Mouse (Mus musculus): ENCODE results near the gene Papolb. TPM values are rescaled to one million over a fixed set of nuclear protein-coding genes. Genes with fewer than 3 reads are reported as not detected.

The Papolb gene
- polyA plus RNA-seq, 2 experiments, result not detected

DNA sequence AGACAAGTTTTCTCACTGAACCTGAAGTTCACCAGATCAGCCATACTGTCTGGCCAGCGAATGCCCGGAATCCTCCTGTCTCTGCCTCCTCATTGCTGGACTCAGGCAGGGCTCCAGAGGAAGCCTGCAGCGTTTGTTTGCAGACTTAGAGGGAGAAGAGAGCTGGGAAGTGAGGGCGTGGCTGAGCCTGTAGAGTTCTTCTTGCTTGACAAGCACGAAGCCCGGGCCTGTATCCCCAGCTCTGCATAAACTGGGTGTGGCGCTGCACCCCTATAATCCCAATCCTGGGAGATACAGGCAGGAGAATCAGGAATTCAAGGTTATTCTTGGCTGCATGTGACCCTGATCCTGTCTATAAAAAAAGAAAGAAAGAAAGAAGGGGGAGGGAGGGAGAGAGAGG, 30.4 kb upstream of the Papolb start:
- Histone ChIP-seq H3K36me3 (replicated peaks; ENCODE audit: control insufficient read depth, insufficient read depth, low read depth) (no peaks in the 10 kb centered on the region), H3K9me3 (ENCODE audit: control insufficient read depth, low read length) (no peaks in the 10 kb centered on the region), H3K4me3 (ENCODE audit: insufficient read depth in 1 of 2, low read depth in 2 of 2, low read length in 2 of 2) (no peak overlapping the region), H3K4me2 (ENCODE audit: low read depth) (no peak overlapping the region), H3K4me1 (replicated peaks; ENCODE audit: control insufficient read depth in 2 of 2, insufficient read depth in 2 of 2, low read length in 1 of 2) (no peaks in the 10 kb centered on the region), H3K27me3 (ENCODE audit: control insufficient read depth, insufficient read depth, low read length) (no peaks in the 10 kb centered on the region), H3K27ac (no peak overlapping the region), H3K9ac (replicated peaks) (no peak overlapping the region)
- no peak for TF ChIP-seq CTCF (IDR thresholded peaks at IDR 0.05; ENCODE audit: low read depth)
- TF ChIP-seq EP300 (IDR thresholded peaks at IDR 0.05; ENCODE audit: low read depth), result no peak
- ATAC-seq (ENCODE audit: insufficient read depth) (no peak), DNase-seq (ENCODE audit: low read depth in 3 of 3, low spot score in 3 of 3) (no peak)
- 38% methylated on average over 7 of the region's 7 CpGs for WGBS (ENCODE audit: insufficient replicate concordance)

DNA sequence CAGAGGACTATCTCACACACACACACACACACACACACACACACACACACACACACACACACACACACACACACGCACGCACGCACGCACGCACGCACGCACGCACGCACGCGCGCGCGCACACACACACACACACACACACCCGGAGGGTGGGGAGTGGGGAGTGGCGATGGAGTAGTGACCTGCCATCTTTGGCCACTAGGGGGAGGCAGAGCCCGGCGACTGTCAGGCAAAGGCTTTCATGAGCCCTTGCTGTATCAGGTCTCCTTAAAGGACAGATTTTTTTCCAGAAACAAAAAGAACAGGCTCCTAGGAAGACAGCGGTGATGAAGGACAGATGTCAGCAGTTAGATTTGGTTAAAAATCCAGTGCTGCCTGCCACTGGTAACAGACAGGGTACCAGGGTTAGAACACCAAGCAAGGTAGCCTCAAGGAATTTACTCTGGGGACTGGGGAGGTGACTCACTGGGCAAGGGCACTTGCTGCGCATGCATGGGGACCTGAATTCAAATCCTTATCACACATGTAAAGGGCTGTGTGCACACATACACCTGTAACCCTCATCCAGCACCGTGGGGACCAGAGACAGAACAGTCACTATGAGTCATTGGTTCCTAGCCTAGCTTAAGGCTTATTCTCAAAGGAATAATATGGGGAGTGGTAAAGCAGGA, 27.7 kb upstream of the Papolb start:
- no peaks in the 10 kb centered on the region for H3K4me1 ChIP-seq (replicated peaks; ENCODE audit: control insufficient read depth in 2 of 2, insufficient read depth in 2 of 2, low read length in 1 of 2)
- 32% methylated on average over 17 of the region's 21 CpGs for WGBS (ENCODE audit: insufficient replicate concordance)
- H3K27me3 ChIP-seq (ENCODE audit: control insufficient read depth, insufficient read depth, low read length), result no peaks in the 10 kb centered on the region
- no peak overlapping the region for H3K9ac ChIP-seq (replicated peaks)
- no peaks in the 10 kb centered on the region for H3K36me3 ChIP-seq (replicated peaks; ENCODE audit: control insufficient read depth, insufficient read depth, low read depth)
- ATAC-seq (ENCODE audit: insufficient read depth), result peak; percentile 45; the same call in 1 of the 2 replicates
- H3K27ac ChIP-seq, result no peak overlapping the region
- no peak overlapping the region for H3K4me2 ChIP-seq (ENCODE audit: low read depth)
- no peak overlapping the region for H3K4me3 ChIP-seq (ENCODE audit: insufficient read depth in 1 of 2, low read depth in 2 of 2, low read length in 2 of 2)
- no peaks in the 10 kb centered on the region for H3K9me3 ChIP-seq (ENCODE audit: control insufficient read depth, low read length)
- TF ChIP-seq CTCF (IDR thresholded peaks at IDR 0.05; ENCODE audit: low read depth) (peak; percentile 93), EP300 (IDR thresholded peaks at IDR 0.05; ENCODE audit: low read depth) (no peak)
- peak in 2 of 3 experiments; percentile 22 to 33 for DNase-seq (ENCODE audit: low read depth in 3 of 3, low spot score in 3 of 3)

DNA sequence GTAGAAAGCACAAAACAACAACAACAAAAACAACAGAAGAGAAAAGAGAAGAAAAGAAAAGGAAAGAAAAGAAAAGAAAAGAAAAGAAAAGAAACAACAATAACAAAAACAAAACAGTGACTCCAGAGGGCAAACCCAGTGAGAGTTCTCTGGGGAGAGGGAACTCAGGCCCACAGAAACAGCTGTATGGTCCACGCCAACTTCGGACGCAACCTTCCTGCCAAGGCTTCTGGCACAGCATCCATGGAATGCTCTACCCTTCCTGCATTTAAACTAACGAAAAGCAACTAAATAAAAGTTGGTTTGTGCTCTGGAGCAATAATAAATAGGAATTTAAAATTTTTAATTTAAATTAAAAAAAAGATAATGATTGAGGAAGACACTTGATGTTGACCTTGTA, 26.8 kb upstream of the Papolb start:
- TF ChIP-seq EP300 (IDR thresholded peaks at IDR 0.05; ENCODE audit: low read depth) (no peak), CTCF (IDR thresholded peaks at IDR 0.05; ENCODE audit: low read depth) (no peak)
- Histone ChIP-seq H3K9me3 (ENCODE audit: control insufficient read depth, low read length) (no peaks in the 10 kb centered on the region), H3K27me3 (ENCODE audit: control insufficient read depth, insufficient read depth, low read length) (no peaks in the 10 kb centered on the region), H3K4me3 (ENCODE audit: insufficient read depth in 1 of 2, low read depth in 2 of 2, low read length in 2 of 2) (no peak overlapping the region), H3K4me1 (replicated peaks; ENCODE audit: control insufficient read depth in 2 of 2, insufficient read depth in 2 of 2, low read length in 1 of 2) (no peaks in the 10 kb centered on the region), H3K36me3 (replicated peaks; ENCODE audit: control insufficient read depth, insufficient read depth, low read depth) (no peaks in the 10 kb centered on the region), H3K27ac (no peak overlapping the region), H3K4me2 (ENCODE audit: low read depth) (no peak overlapping the region), H3K9ac (replicated peaks) (no peak overlapping the region)
- WGBS (ENCODE audit: insufficient replicate concordance), result 79% methylated on average over 4 of the region's 4 CpGs
- ATAC-seq (ENCODE audit: insufficient read depth) (no peak), DNase-seq (ENCODE audit: low read depth in 3 of 3, low spot score in 3 of 3) (no peak)

DNA sequence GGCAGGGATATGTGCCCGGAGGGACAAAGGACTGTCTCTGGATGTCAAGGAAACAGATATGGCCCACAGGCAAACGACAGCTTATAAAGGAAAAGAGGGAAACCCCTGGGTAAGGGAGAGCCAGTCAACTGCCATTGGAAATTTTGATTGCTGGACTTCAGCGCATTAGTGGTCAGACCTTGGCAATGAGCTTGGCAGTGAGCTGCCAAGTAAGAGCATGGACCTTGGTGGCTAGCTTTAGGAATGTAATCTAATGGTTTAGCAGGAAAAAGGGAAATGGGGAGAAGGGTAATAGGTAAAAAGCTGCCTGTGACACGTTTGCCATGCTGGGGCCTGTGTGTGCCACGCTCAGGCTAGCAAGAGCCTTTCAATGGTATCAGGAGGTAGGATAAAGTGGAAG, 26.0 kb upstream of the Papolb start:
- H3K9me3 ChIP-seq (ENCODE audit: control insufficient read depth, low read length), result no peaks in the 10 kb centered on the region; the same call in 1 of the 2 replicates
- H3K9ac ChIP-seq (replicated peaks), result no peak overlapping the region
- peaks cover 2% of the 10 kb centered on the region for H3K27me3 ChIP-seq (ENCODE audit: control insufficient read depth, insufficient read depth, low read length)
- no peak overlapping the region for H3K4me3 ChIP-seq (ENCODE audit: insufficient read depth in 1 of 2, low read depth in 2 of 2, low read length in 2 of 2)
- DNase-seq (ENCODE audit: low read depth in 3 of 3, low spot score in 3 of 3), result no peak
- no peak for TF ChIP-seq EP300 (IDR thresholded peaks at IDR 0.05; ENCODE audit: low read depth)
- TF ChIP-seq CTCF (IDR thresholded peaks at IDR 0.05; ENCODE audit: low read depth), result no peak
- H3K4me1 ChIP-seq (replicated peaks; ENCODE audit: control insufficient read depth in 2 of 2, insufficient read depth in 2 of 2, low read length in 1 of 2), result no peaks in the 10 kb centered on the region
- no peaks in the 10 kb centered on the region for H3K36me3 ChIP-seq (replicated peaks; ENCODE audit: control insufficient read depth, insufficient read depth, low read depth)
- H3K4me2 ChIP-seq (ENCODE audit: low read depth), result no peak overlapping the region
- H3K27ac ChIP-seq, result no peak overlapping the region
- 48% methylated on average over 5 of the region's 5 CpGs for WGBS (ENCODE audit: insufficient replicate concordance)
- ATAC-seq (ENCODE audit: insufficient read depth), result no peak

DNA sequence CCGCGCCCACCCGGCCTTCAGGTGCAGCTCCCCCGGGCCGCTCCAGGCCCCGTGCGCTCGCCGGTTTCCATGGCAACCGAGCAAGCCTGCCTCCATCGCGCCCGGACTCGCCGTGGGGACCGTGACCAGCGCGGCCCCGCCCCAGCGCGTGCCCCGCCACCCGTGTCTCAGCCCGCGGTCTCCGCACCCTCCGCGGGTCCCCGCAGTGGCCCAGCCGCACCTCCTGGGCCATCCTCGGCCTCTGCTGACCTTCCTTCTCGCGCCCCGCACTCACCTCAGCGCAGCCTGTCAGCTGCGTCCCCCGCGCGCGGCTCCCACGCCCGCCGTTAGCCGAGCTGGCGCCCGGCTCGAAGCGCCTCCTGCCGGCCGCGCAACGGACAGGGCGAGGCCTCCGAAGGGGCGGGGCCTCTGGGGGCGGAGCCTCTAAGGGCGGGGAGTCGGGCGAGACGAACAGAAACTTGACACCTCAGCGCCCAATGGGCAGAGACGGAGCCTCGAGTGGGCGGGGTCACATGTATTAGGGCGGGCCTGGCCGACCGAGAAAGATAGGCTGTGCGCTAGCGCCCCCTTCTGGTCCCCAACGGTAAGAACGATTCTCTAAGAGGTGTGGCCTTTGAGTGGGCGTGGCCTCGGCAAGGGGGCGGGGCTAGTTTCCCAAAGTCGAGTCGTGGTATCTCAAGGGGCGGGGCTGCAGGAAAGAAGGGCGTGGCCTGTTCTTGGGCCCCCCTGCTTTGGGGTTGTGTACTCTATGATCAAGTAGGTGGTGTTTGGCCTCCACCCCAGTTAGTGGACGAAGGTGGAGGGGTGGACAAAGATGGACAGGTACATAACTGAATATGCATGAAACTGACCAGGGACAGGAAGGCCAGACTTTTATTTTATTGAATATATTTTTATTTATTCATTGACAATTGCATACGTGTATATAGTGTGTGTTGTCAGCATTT, 21.1 kb upstream of the Papolb start, which contains the start of gene Radil:
TSS of gene Radil (minus strand) at position 393 of the 947 bp plus-strand sequence.
- H3K4me1 ChIP-seq (replicated peaks; ENCODE audit: control insufficient read depth in 2 of 2, insufficient read depth in 2 of 2, low read length in 1 of 2), result no peaks in the 10 kb centered on the region
- TF ChIP-seq EP300 (IDR thresholded peaks at IDR 0.05; ENCODE audit: low read depth) (no peak), CTCF (IDR thresholded peaks at IDR 0.05; ENCODE audit: low read depth) (peak; percentile 81)
- H3K9me3 ChIP-seq (ENCODE audit: control insufficient read depth, low read length), result no peaks in the 10 kb centered on the region; the same call in 1 of the 2 replicates
- H3K36me3 ChIP-seq (replicated peaks; ENCODE audit: control insufficient read depth, insufficient read depth, low read depth), result no peaks in the 10 kb centered on the region
- peak within 1 kb of the TSS; percentile 58 for H3K4me2 ChIP-seq (ENCODE audit: low read depth)
- peak within 1 kb of the TSS; percentile 19 to 47 for H3K4me3 ChIP-seq (ENCODE audit: insufficient read depth in 1 of 2, low read depth in 2 of 2, low read length in 2 of 2)
- DNase-seq (ENCODE audit: low read depth in 3 of 3, low spot score in 3 of 3) (peak; percentile 64 to 75 (median 68)), ATAC-seq (ENCODE audit: insufficient read depth) (peak; percentile 84)
- 3% methylated on average over 67 of the region's 80 CpGs for WGBS (ENCODE audit: insufficient replicate concordance)
- H3K27me3 ChIP-seq (ENCODE audit: control insufficient read depth, insufficient read depth, low read length), result peaks cover 19% of the 10 kb centered on the region
- H3K9ac ChIP-seq (replicated peaks), result no peak within 1 kb of the TSS
- H3K27ac ChIP-seq, result no peak within 1 kb of the TSS

Data from liver, embryonic 14.5 days (tissue).